Mouse (Mus musculus) 416B (cell line): ENCODE results near the gene 9130213A22Rik.
A peak's percentile ranks its signal among the peaks of the same experiment; 100 is the strongest.

Source experiments
- DNase-seq: peaks from one replicate; pipeline ENCODE4 v3.0.0; 2011; ENCODE audit warnings: low read depth

Gene 9130213A22Rik

DNA sequence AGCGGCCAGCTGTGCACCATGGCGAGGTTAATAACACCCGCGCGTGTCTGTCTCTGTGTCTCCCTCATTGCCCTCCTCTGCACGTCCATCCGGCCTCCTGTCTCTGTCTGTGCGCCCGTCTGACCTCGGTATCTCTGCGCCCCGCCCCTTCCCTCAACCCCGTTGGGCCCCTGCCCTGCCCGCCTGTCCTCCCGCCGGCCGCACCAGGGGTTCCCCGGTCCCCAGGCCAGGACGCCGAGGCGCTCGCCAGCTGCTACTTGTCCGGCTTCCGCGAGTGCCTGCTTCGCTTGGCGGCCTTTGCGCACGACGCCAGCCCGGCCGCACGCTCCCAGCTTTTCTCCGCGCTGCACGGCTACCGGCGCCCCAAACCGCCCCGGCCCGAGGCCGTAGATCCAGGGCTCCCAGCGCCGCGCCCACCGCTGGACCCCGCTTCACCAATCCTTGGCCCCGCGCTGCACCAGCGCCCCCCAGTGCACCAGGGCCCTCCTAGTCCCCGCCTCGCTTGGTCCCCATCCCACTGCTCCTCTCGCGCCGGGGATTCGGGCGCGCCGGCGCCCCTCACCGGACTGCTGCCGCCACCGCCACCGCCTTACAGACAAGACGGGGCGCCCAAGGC lies at the start of gene 9130213A22Rik:
Gene 9130213A22Rik, minus strand, starts transcription at position 254 of the 616 bp plus-strand sequence.
- DNase-seq: peak; percentile 90

DNA sequence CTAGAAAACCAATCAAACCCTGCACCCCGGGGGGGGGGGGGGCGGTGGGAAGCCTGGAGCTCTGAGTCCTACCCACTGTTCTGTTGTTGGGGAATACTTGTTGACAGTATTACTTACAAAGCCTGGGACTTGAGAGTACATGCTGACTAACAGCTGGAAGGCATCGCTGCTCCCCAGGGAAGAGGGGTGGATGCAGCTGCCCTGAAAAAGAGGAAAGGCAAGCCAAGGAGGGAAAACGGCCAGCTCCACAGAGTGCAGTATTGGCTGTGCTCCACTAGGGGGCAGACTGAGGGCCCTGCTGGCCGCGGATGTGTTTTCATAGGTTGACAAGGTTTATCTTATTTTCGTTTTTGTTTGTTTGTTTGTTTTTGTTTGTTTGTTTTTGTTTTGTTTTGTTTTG lies 49.2 kb upstream of the 9130213A22Rik start:
- DNase-seq: peak; percentile 49

DNA sequence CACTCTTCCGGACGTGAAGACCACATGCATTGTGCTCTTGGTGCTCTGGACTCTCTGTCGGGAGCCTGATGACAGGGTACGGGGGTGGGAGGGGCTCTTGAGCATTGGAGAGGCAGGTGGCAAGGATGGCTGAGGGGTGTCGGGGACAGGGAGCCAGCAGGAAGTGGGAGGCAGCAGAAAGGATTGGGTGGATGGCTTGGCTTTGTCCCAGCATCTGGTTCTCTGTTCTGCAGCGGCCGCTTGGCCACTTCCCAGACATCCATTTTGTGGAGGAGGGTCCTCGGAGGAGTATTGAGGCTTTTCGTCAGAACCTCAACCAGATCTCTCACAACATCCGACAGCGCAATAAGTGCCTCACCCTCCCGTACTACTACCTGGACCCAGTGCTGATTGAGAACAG lies 46.9 kb upstream of the 9130213A22Rik start:
- DNase-seq: no peak

DNA sequence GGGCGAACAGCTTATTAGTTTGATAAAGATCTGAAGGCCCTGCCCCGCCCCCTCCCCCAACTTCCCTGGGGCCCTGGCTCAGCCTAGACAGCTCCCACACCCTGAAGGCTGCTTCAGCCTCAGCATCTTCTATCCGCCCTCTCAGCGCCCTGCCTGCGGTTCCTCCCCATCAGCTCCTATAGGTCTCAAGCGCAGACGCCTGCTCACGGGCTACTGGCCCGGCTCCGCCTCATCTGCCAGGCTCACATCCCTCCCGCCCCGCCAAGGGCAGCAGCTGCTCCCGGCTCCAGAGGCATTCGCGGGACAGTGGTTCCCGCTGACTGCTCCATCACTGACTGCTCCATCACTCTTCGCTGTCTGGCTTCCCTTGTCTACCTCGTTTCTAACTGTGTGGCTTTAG lies 34.4 kb upstream of the 9130213A22Rik start, which contains the start of gene Alox12b:
Gene Alox12b, plus strand, starts transcription at position 190 of the 400 bp plus-strand sequence.
- no peak for DNase-seq

DNA sequence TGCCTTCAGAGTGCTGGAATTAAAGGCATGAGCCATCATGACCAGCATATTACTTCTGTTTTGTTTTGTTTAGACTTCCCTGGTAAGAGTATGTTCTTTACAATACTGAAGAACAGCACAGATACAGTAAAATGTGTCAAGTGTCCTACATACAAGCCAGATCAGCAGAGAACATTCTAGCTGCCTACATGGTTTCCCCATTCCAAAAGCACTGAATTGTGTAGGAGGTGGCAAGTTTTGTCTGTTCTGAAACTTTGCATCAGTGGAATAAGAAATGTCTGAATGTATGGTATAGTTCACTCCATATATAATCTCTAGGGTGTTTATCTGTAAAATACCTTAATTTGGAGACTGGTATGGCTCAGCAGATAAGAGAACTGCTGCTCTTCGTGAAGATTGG lies 33.0 kb upstream of the 9130213A22Rik start:
- no peak for DNase-seq

DNA sequence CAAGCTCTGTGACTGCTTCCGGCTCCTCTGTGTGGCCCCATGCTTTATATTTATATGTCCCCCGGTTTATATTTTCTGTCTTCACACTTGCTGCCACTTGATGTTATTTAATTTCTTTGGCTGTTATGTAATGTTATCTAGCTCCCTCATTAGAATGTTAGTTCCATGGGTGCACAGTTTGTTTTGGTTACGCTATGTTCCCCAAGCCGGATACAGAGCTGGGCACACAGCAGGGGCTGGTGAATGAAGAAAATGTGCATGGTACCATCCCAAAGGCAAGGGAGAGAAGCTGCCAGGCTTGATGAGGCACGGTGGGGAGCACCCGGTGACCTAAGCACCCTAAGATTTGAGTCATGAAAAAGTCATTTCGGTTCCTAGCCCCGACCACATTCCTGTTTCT lies 31.4 kb upstream of the 9130213A22Rik start:
- no peak for DNase-seq

DNA sequence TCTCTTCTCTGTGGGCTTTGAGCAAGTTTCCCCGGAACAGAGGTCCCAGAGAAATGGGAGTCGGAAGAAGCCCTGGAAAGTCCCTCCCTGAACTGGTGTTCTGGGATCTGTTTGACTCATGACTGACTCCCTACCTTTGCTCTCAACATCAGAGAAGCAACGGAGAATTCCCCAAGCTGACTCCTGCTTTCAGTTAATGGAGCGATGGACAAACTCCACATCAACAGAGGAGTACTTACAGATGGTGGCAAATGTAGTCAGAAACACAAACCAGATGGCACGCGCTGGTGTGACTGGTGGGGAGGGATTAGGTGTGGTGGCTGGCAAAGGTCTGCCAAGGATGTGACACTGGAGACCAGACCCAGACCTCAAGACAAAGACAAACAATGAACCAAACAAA lies 28.6 kb upstream of the 9130213A22Rik start:
- DNase-seq: no peak

DNA sequence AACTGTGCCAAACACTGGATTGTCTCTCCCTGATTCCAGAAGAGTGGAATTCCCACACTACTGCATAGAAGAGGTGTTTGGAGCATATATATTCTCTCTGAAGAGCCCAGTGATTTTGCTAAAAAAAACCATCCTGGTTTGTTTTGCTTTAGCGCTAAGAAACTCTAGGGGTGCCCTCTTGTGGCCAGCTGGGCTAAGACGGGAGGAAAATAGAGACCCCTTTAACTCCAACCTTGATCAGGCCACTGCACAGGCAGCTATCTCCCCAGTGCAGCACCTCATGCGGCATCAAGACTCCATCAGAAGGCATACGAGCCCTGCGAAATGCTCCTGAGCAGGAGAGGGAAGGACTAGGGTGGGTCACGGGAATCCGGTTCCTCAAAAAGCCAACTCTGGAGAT lies 28.1 kb upstream of the 9130213A22Rik start:
- DNase-seq: peak; percentile 59

DNA sequence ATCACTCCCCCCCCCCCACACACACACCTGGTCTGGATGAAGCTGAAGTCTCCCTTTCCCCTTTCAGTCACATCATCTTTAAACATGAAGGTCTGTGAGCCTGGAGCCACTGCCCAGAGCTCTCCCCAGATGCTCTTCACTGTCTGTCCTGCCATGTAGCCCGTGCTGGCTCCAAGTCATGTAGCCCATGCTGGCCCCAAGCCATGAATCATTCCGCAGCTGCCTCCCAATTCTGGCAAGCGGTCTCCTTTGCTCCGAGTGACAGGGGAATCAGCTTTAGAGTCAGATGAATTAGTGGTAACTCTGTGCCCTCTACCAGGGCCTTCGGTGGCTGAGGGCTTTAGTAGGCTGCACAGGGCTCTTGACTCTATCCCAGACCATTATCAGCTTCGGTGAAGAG lies 27.3 kb upstream of the 9130213A22Rik start:
- DNase-seq: no peak

DNA sequence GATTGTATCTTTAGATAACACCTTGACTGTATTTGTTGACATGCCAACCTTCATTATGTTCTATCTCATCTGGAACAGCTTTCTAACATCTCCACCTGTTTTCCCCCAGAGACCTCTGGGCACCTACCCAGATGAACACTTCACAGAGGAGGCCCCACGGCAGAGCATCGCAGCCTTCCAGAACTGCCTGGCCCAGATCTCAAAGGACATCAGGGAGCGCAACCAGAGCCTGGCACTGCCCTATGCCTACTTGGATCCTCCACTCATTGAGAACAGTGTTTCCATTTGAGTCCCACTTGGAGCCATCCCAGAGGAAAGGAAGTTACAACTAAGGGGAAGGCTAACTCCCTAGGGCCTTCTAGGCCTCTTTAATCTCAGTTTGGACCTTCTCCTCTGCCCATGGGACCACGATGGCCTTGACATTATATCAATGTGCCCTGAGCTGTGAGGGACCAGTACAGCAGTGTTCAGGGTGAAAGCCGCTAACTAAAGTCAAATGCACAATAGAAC lies 26.1 kb upstream of the 9130213A22Rik start:
- DNase-seq: no peak

DNA sequence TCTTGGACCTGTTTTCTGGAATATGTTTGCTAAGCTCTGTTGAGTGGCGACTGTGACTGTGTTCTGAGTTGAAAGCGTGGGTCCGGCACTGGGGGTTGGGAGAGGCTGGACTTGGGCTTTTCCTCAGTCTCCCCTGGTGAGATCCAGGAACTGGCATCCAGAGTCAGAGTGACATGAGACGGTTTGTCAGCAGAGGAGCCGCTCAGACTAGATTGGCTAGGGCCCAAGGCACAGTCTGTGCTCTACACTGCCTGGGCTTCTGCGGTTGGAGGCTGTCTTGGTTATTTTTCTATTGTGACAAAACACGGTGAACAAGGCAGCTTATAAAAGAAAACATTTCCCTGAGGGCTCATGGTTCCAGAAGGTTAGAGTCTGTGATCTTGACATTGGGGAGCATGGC lies 25.2 kb upstream of the 9130213A22Rik start:
- no peak for DNase-seq

DNA sequence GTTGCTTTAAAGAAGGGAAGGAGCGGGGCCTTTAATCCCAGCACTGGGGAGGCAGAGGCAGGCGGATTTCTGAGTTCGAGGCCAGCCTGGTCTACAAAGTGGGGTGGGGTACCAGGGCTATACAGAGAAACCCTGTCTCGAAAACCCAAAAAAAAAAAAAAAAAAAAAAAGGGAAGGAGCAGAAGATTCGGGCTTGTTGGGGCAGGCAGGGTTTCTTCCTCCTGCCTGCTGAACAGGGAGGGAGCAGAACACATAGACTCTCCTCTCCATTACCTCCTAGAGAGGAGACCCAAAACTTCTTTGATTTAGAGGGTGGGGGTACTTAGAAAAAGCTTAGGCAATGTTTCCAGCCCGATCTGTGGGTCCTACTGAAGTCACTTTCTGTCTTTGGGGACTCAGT lies 13.0 kb upstream of the 9130213A22Rik start:
- no peak for DNase-seq

DNA sequence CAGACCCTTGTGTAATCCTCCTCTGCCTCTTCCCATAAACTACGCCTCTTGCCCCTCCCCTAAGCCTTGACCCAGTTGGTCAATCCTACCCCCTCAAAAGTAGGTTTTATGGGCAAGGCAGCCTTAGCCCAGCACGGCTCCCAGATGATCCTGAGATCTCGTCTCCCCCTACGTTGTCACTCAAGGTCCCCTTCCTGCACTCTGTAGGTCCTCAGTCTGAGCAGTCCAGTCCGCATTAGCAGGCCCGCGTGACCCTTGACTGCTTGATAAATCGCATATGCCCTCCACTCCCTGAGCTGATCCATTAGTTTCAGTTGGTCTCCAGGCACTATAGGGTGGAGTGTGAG lies 12.2 kb upstream of the 9130213A22Rik start:
- no peak for DNase-seq

DNA sequence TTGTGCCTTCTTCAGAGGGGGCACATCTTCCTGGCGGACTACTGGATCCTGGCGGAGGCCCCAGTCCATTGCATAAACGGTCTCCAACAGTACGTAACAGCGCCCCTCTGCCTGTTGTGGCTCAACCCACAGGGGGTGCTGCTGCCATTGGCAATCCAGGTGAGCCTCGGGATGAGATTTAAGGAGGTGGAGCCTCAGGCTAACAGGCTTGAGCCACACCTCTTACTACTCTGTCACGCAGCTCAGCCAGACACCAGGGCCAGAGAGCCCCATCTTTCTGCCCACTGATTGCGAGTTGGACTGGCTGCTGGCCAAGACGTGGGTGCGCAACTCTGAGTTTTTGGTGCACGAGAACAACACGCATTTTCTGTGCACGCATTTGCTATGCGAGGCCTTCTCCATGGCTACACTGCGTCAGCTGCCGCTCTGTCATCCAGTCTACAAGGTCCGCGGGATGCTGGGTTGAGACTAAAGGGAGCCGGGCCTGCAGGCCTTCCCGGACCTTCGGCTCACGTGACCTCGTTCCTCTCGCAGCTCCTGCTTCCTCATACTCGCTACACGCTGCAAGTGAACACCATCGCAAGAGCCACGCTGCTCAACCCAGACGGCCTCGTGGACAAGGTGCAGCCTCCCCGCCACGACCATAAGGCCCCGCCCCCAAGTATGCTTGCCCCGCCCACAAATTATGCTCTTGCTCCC lies 11.7 kb upstream of the 9130213A22Rik start:
- no peak for DNase-seq

DNA sequence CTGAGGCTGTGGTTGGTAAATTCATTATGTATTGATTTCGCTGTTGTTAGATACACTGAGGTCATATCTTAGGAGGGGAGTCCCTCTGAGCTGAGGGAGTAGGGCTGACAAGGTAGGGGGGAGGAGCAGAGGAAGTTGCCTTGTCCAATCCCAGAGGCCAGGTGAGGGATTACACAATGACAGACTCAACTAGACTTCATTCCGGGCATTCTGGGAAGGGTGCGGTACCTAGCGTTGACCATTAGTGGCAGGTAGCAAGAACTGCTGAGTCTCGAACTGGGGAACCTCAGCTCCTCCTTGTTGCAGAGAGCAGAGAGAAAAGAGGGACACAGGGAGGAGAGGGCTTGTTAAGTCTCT lies 11.2 kb upstream of the 9130213A22Rik start:
- no peak for DNase-seq

DNA sequence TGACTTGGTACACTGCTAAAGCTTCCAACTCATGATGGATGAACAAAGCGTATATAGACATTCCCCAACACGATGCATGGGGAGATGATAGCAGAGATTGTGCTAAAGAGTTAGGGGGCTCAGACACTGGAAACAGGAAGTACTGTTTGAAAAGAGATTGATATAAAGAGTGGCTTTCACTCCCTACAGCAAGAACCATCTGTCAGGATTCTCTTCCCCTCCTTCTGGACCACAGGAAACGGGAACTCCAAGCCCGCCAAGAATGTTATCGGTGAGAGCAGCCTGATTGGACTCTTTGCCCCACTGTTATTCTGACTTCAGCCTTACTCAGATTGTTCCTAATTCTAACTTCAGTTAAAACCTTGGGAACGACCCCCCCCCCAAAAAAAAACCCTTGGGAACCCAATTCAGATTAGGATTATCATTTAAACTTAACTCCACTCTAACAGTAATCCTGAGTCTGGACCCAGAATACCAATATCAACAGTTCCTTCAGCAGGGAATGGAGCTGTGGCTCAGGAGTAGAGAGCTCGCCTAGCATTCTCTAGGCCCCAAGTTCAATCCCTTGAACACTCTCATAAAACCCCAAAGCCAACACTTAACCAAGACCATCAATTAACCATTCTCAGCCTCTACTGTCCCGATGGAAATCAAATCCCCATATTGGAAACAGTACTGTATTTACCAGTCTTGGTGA lies 6.2 kb upstream of the 9130213A22Rik start:
- no peak for DNase-seq

DNA sequence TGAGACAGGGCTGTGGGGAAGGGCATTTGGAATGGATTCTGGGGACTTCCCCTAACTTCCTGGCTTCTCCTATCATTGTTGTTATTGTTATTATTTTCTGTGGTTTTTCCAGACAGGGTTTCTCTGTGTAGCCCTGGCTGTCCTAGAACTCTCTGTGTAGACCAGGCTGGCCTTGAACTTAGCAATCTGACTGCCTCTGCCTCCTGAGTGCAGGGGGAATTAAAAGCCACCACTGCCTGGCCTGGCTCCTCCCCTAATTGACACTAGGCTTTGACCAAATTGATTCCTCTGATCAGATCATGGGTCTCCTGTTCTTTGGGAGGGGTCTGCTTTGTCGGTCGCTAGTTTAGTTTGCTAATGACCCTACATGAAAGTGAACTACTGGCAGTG lies 4.3 kb upstream of the 9130213A22Rik start:
- no peak for DNase-seq

DNA sequence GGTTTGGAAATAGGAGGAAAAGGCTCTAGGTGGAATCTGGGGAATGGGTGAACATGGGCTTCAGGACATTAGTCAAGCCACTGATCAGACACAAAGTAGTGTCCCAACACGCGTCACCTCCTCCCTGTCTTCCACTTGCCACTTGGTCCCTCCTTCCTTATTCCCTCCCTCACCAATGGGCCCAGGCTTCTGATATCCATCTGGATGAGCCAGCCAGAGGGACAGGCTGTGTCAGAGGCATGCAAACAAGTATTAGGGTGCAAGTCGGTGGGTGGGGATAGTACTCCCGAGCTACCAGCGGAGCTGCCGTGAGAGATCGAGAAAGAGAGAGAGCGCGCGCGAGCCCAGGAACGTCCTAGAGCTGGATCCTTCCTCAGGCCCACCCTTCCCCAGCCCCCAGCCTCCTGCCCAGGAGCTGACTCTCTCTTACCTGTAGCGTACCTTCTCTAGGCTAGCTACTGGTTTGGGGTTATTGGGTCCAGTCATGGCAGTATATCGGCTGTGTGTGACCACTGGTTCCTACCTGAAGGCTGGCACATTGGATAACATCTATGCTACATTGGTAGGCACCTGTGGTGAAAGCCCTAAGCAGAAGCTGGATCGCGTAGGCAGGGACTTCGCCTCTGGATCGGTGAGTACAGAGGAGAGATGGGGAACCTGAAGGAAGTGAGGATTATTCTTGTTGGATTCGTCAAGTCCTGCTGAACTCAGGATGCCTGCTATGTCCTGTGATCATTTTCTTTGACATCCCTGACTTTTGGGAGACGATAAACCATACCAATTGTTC lies 3.7 kb upstream of the 9130213A22Rik start:
- DNase-seq: no peak

DNA sequence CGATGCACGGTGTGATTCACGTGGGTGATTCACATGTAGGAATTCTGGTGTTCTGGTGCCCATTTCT lies 3.3 kb upstream of the 9130213A22Rik start, which contains the start of gene Aloxe3:
Gene Aloxe3, plus strand, starts transcription at position 45 of the 67 bp plus-strand sequence.
- no peak for DNase-seq

DNA sequence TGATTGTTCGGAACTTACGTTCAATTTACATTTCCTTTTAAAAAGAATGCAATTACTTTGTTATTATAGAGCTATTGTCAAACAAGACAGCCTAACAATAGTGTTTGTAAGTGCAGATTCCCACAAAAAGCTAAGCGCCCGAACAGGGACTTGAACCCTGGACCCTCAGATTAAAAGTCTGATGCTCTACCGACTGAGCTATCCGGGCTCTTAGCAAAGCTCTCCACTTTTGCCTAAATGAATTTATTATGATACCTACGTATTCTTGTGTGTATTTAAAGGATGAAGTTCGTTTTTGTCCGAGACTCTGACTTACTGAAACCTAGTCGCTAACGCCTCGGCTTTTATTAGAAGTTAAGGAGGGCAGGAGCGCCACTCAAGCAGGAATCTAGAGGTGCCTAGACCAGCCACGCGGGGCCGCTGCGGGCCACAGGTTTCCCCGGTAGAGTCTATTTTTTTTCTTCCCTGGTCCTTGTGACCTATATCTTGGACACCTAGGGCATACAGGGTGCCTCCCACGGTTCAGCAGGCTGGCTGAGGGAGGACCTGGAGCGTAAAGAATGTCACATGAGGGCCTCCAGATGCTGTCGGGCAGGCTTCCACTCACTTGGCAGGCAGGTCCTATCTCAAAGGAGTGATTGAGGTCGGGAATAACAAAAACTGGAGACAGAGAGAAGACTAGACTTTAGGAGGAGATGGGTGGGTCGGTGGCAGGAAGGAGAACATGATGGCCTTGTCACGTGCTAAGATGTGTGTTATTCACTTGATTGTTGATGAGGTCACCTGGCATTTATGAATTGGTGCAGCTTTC lies 2.9 kb upstream of the 9130213A22Rik start:
- peak; percentile 98 for DNase-seq

DNA sequence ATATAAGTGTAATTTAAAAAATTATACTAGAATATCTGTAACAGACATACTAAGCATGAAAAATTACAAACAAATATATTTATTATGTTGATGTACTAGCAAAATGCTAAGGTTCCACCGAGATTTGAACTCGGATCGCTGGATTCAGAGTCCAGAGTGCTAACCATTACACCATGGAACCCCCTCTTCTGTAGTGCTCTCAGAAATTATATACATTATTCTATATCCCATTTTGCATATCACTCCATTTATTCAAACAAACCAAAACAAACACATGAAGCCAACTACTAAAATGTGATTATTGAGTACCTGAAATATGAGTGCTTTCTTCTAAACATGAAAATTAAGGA lies 2.1 kb upstream of the 9130213A22Rik start:
- no peak for DNase-seq
